Mouse (Mus musculus) small intestine, adult 2 months (tissue): ENCODE measurements around the gene Nfe2l2. TPM values are rescaled to one million over a fixed set of nuclear protein-coding genes. Genes with fewer than 3 reads are reported as not detected.

Experiments
- H3K27ac ChIP-seq: fragments of 200-500 bp; 2 replicates; pipeline ENCODE4 v1.5.1; 2012; ENCODE audit warnings: low read depth, low read length, control low read depth, inconsistent platforms; ENCODE audit not compliant: insufficient read depth
- H3K27me3 ChIP-seq: fragments of 200-500 bp; 2 replicates; pipeline ENCODE4 v1.6.1; 2012; ENCODE audit warnings: mild to moderate bottlenecking, moderate library complexity, low read length, inconsistent platforms; ENCODE audit not compliant: control insufficient read depth, insufficient read depth
- H3K36me3 ChIP-seq: fragments of 200-500 bp; 2 replicates; pipeline ENCODE4 v1.6.1; 2012; ENCODE audit warnings: mild to moderate bottlenecking, low read length, control low read depth, inconsistent platforms; ENCODE audit not compliant: control insufficient read depth, insufficient read depth
- H3K4me1 ChIP-seq: fragments of 200-500 bp; 2 replicates; pipeline ENCODE4 v1.6.1; 2012; ENCODE audit warnings: low read length, inconsistent platforms, mixed read lengths; ENCODE audit not compliant: control insufficient read depth, insufficient read depth, insufficient read length
- H3K4me3 ChIP-seq: fragments of 200-500 bp; 2 replicates; pipeline ENCODE4 v1.5.1; 2012; ENCODE audit warnings: low read depth, mild to moderate bottlenecking, control low read depth, inconsistent platforms, low read length, moderate library complexity
- CTCF ChIP-seq: fragments of 200-500 bp; IDR thresholded peaks from 2 replicates; pipeline ENCODE4 v1.5.1; 2012; ENCODE audit warnings: low read depth, mild to moderate bottlenecking, control low read depth, inconsistent platforms, low read length, moderate library complexity, mixed read lengths; ENCODE audit not compliant: insufficient replicate concordance, insufficient read length; ENCODE audit errors: extremely low read depth
- POLR2A ChIP-seq: fragments of 200-500 bp; IDR thresholded peaks from 2 replicates; pipeline ENCODE4 v1.6.1; 2012; ENCODE audit warnings: low read depth, mild to moderate bottlenecking, control low read depth, inconsistent platforms, low read length, moderate library complexity
- WGBS: fragments of 180-500 bp; shearing (Covaris S2); methylation state at CpG from one replicate; pipeline ENCODE4 v1.1.7; 2018; 5-methylcytosine and 5-hydroxymethylcytosine counted together
- polyA plus RNA-seq: library from polyadenylated mRNA; depleted of rRNA; stranded (reverse); fragments of >200 nt; gene quantifications from 2 replicates; pipeline ENCODE4 v1.2.3, GENCODE M21; 2012

The Nfe2l2 gene
- polyA plus RNA-seq, 1 experiment, result 62.5 TPM

- Histone ChIP-seq H3K36me3 (no peaks in the 10 kb centered on the region), H3K4me3 (no peak overlapping the region), H3K4me1 (peaks cover 10% of the 10 kb centered on the region; the same call in 1 of the 2 replicates), H3K27me3 (no peaks in the 10 kb centered on the region), H3K27ac (no peak overlapping the region)
- 16% methylated on average over 2 of the region's 2 CpGs for WGBS
- no peak for TF ChIP-seq CTCF
- TF ChIP-seq POLR2A, result no peak
Observed at GRCm38 (mm10) chr2:75737006-75737503, 32.6 kb upstream of the Nfe2l2 start.

DNA sequence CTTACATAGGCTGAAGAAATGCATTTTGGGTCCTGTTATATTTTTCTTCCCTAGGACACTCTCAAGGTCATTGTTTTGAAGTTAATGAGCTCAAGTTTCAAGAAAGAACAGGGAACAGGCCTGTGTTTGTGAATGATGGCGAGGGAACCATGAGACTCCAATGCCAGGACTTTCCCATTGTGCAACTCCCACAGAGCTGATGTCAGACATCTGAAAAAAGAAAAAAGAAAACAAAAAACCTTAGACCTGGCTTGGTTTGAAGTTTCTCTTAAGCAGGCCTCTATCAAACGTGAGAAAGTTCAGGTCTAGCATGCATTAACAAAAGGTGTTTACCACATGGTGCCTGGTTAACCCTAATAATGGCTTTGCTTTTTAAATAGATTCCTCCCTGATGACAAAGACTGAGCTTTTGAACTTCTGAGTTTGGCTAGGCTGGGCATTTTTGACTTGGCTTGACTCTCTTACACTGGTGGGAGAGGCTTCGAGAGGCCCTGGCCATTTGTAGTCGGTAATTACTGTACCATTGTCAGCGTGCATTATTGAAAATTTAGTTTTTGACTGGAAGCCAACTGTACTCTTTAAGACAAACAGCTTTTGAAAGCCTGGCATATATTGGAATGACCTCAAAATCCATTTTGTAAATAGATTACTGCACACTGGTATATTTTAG lies 29.9 kb upstream of the Nfe2l2 start:
- TF ChIP-seq CTCF (no peak), POLR2A (no peak)
- WGBS, result 85% methylated on average over 5 of the region's 5 CpGs
- no peaks in the 10 kb centered on the region for H3K36me3 ChIP-seq
- no peak overlapping the region for H3K27ac ChIP-seq
- H3K27me3 ChIP-seq, result no peaks in the 10 kb centered on the region
- H3K4me3 ChIP-seq, result no peak overlapping the region
- peaks cover 12% of the 10 kb centered on the region; the same call in 1 of the 2 replicates for H3K4me1 ChIP-seq

DNA sequence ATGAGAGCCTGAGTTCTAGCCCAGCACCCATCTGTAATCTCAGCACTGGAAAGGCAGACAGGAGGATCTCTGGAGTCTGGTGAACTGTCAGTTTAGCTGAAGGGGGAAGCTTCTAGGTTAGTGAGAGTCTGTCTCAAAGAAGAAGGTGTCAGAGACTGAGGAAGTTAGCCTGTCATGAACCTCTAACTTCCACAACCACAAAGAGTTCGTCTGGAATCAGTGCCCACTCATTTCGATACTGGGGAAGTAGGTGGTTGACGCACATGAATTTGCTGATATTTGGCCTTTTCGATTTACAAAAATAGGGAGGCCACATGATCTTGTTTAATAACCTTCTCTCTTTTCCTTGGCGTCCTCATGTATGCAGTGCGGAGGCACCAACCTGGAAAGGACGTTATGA lies 28.7 kb upstream of the Nfe2l2 start:
- no peaks in the 10 kb centered on the region for H3K36me3 ChIP-seq
- TF ChIP-seq POLR2A, result no peak
- no peak for TF ChIP-seq CTCF
- H3K27me3 ChIP-seq, result no peaks in the 10 kb centered on the region
- H3K4me1 ChIP-seq, result peaks cover 12% of the 10 kb centered on the region; the same call in 1 of the 2 replicates
- WGBS, result 86% methylated on average over 7 of the region's 7 CpGs
- H3K27ac ChIP-seq, result no peak overlapping the region
- no peak overlapping the region for H3K4me3 ChIP-seq

GRCm38 (mm10) chr2:75731929-75732328 lies 27.5 kb upstream of the Nfe2l2 start:
- Histone ChIP-seq H3K27me3 (no peaks in the 10 kb centered on the region), H3K4me1 (peaks cover 6% of the 10 kb centered on the region; the same call in 1 of the 2 replicates), H3K27ac (peak overlapping the region; percentile 32; the same call in 1 of the 2 replicates), H3K4me3 (no peak overlapping the region), H3K36me3 (no peaks in the 10 kb centered on the region)
- TF ChIP-seq POLR2A (no peak), CTCF (no peak)
- 81% methylated on average over 2 of the region's 2 CpGs for WGBS

- no peaks in the 10 kb centered on the region for H3K27me3 ChIP-seq
- 75% methylated on average over 5 of the region's 5 CpGs for WGBS
- peaks cover 2% of the 10 kb centered on the region; the same call in 1 of the 2 replicates for H3K4me1 ChIP-seq
- 0 out of 2 replicates have a peak overlapping the region, but pooled peaks have one; percentile 7 for H3K27ac ChIP-seq
- H3K4me3 ChIP-seq, result no peak overlapping the region
- TF ChIP-seq POLR2A, result no peak
- no peak for TF ChIP-seq CTCF
- no peaks in the 10 kb centered on the region for H3K36me3 ChIP-seq
Observed at GRCm38 (mm10) chr2:75731233-75731651, 26.8 kb upstream of the Nfe2l2 start.

GRCm38 (mm10) chr2:75730052-75730451 lies 25.6 kb upstream of the Nfe2l2 start:
- H3K27ac ChIP-seq, result no peak overlapping the region
- peaks cover 2% of the 10 kb centered on the region; the same call in 1 of the 2 replicates for H3K4me1 ChIP-seq
- WGBS, result 85% methylated on average over 10 of the region's 10 CpGs
- TF ChIP-seq POLR2A (no peak), CTCF (no peak)
- no peaks in the 10 kb centered on the region for H3K27me3 ChIP-seq
- no peak overlapping the region for H3K4me3 ChIP-seq
- no peaks in the 10 kb centered on the region for H3K36me3 ChIP-seq

DNA sequence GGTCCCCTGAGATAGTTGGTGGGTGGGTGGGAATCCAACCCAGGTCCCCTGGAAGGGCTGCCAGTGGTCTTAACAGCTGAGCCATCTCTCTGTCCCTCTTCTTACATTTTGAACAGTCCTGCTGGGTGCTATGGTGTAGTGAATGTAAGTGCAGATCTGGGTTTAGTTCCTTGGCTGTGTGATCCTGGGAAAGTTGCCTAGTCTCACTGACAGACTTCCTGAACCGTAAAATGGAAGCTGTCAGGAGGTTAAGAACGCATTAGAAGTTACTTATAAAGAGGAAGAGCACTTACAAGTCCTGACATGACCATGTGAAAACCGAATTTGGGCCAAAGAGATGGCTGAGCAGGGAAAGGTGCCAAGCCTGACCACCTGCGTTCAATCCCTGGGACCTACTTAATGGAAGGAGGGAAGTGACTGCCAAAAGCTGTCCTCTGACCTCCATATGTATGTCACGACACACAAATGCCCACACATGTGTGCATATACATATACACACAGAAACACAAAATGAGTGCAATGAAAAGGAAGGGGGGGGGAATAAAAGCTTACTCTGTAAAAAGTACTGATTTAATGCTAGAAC lies 20.5 kb upstream of the Nfe2l2 start:
- WGBS, result 68% methylated on average over 5 of the region's 5 CpGs
- TF ChIP-seq POLR2A (no peak), CTCF (no peak)
- no peaks in the 10 kb centered on the region for H3K36me3 ChIP-seq
- no peaks in the 10 kb centered on the region for H3K27me3 ChIP-seq
- no peak overlapping the region for H3K27ac ChIP-seq
- no peak overlapping the region for H3K4me3 ChIP-seq
- peaks cover 10% of the 10 kb centered on the region; the same call in 1 of the 2 replicates for H3K4me1 ChIP-seq
